Mouse (Mus musculus) cerebellum, adult (tissue): ENCODE results near the gene Fam136a.
"Not testable (repeated sequence)": the region's sequence is repeated elsewhere in the genome, so short reads cannot be mapped to it uniquely, and the experiment has no call there.

Experiments
- ATAC-seq: cut with Nextera tagmentation; 2 replicates; pipeline ENCODE4 v1.9.2; 2017; ENCODE audit warnings: mild to moderate bottlenecking, moderate library complexity, mixed read lengths; ENCODE audit not compliant: insufficient number of reproducible peaks, low FRiP score, low TSS enrichment

Gene Fam136a

GRCm38 (mm10) chr6:86365371-86366124 lies at the start of gene Fam136a:
Fam136a (plus strand) TSS chr6:86365646.
- ATAC-seq = peak; percentile 77

GRCm38 (mm10) chr6:86317066-86317465 lies 48.4 kb upstream of the Fam136a start:
- no peak for ATAC-seq

GRCm38 (mm10) chr6:86318855-86319254 lies 46.6 kb upstream of the Fam136a start:
- no peak for ATAC-seq

- no peak for ATAC-seq
Measured at GRCm38 (mm10) chr6:86322031-86322563, 43.3 kb upstream of the Fam136a start.

GRCm38 (mm10) chr6:86322991-86323390 lies 42.5 kb upstream of the Fam136a start:
- no peak for ATAC-seq

- no peak for ATAC-seq
Measured at GRCm38 (mm10) chr6:86324400-86324799, 41.0 kb upstream of the Fam136a start.

GRCm38 (mm10) chr6:86325646-86326045 lies 39.8 kb upstream of the Fam136a start:
- ATAC-seq = no peak

GRCm38 (mm10) chr6:86326866-86327265 lies 38.6 kb upstream of the Fam136a start:
- ATAC-seq = no peak

- ATAC-seq = no peak
Measured at GRCm38 (mm10) chr6:86328369-86328768, 37.1 kb upstream of the Fam136a start.

GRCm38 (mm10) chr6:86329943-86330342 lies 35.5 kb upstream of the Fam136a start:
- no peak for ATAC-seq

GRCm38 (mm10) chr6:86335121-86335849 lies 30.2 kb upstream of the Fam136a start:
- no peak for ATAC-seq

GRCm38 (mm10) chr6:86335860-86336259 lies 29.6 kb upstream of the Fam136a start:
- no peak for ATAC-seq

- ATAC-seq = not testable (repeated sequence)
Measured at GRCm38 (mm10) chr6:86336340-86336739, 29.1 kb upstream of the Fam136a start.

GRCm38 (mm10) chr6:86343656-86344055 lies 21.8 kb upstream of the Fam136a start:
- no peak for ATAC-seq

GRCm38 (mm10) chr6:86346063-86346462 lies 19.4 kb upstream of the Fam136a start:
- ATAC-seq = no peak

GRCm38 (mm10) chr6:86349257-86349656 lies 16.2 kb upstream of the Fam136a start:
- no peak for ATAC-seq

- no peak for ATAC-seq
Measured at GRCm38 (mm10) chr6:86354948-86355347, 10.5 kb upstream of the Fam136a start.

- no peak for ATAC-seq
Measured at GRCm38 (mm10) chr6:86356956-86357355, 8.5 kb upstream of the Fam136a start.

- ATAC-seq = no peak
Measured at GRCm38 (mm10) chr6:86360691-86361090, 4.8 kb upstream of the Fam136a start.

- no peak for ATAC-seq
Measured at GRCm38 (mm10) chr6:86361373-86361772, 4.1 kb upstream of the Fam136a start.

GRCm38 (mm10) chr6:86364442-86365141 lies 854 bp upstream of the Fam136a start:
- ATAC-seq = peak; percentile 47
